Mouse (Mus musculus): ENCODE results near the gene Gbp8.
"Not testable (repeated sequence)": the region's sequence is repeated elsewhere in the genome, so short reads cannot be mapped to it uniquely, and the experiment has no call there.

Gbp8 gene

DNA sequence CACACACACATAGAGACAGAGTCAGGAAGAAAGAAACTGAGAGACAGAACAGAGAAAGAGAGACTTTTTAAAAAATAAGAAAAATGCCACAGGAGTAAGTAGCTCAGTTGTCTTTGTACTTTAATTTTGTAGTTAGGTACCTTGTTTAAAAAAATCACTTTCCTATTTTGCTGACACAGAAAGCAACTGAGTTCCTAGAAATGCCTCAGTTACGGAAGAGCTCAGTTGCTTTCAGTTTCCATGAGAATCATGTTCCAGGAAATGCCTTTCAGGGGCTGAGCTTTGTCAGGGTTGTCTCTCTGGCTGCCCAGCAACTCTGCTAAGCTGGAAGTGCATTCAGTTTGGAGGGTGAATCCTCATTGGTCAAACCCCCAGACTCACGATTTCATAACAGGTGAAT lies 76.9 kb downstream of the Gbp8 start:
- not testable (repeated sequence) for DNase-seq (ENCODE audit: extremely low read depth, low read depth, low spot score)

DNA sequence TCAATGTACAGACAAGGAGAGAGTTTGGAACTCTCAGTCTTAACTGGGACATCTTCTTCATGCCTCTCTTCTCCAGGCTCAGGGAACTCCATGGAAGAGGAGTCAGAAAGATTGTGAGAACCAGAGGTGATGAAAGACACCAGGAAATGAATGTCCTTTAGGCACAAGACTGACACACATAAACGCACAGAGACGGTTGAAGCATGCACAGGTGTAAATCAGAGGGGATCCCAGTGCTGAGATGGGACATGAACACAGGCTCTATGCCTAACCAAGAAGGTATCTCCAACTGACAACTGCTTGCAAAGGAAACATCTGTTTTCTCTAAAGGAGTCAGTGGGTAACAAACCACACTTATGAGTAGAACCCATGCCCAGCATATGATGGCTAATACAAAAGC lies 79.1 kb downstream of the Gbp8 start:
- DNase-seq (ENCODE audit: extremely low read depth, low read depth, low spot score): no peak

DNA sequence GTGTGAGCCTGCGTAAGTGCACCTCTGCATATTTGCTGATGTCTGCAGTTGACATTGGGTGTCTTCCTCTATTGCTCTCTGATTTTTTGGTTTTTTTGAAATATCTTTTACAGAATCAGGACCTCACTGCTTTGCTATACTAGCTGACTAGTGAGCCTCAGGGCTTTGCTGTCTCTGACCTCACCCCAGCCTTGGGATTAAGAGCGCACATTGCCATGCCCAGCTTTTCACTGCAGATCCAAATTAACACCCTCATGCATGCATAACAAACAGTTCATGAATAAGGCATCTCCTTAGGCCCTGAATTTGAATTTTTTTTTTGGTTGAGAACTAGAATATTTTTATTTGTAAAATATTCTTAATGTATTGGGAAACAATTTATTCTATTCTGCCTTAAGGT lies 84.1 kb downstream of the Gbp8 start:
- DNase-seq (ENCODE audit: extremely low read depth, low read depth, low spot score): no peak

DNA sequence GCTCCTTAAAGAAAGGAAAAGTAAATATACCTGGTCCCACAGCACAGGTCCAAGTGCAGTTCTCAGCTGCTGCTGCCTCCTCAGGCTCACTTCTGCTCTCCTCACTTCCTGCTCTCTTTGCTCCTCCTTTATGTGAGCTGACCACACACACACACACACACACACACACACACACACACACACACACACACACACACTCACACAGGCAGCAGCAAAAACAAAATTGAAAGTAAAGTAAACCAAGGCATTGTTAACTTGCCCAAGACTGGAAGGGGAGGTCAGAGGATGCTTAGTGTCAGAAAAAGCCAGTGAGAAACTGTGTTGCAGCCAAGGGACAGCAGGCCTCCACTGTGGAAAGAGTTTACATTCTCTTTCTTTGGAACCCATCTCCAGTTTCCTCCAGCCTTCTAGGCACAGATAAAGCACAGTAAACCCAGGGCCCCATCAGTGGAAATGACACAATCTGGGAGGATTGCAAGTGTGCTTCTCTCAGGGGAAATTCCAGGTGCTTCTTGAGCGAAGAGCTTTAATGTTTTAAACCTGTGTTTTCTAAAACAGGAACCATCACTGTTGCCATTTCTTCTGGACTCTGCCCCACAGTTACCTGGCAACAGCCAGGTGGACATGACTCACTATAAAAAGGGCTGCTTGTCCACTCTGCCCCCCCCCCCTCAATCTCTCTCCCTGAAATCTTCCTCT lies 85.7 kb downstream of the Gbp8 start:
- not testable (repeated sequence) for DNase-seq (ENCODE audit: extremely low read depth, low read depth, low spot score)

DNA sequence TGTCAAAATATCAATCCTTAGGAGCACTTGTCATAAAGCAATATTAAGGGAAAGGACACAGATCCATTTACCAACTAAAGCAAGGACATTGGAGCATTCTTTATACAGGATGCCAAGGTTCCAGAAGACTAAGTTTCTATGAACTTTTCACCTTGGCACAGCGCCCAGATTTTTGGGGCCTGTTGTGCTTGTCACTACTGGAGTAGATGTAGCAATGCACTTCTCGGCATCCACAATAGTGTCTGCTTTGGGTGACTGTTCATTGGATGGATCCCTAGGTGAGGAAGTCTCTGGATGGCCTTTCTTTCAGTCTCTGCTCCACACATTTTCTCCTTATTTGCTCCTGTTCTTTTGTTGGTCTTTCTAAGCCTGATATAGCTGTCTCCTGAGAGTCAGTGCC lies 107.0 kb downstream of the Gbp8 start:
- no peak for DNase-seq (ENCODE audit: extremely low read depth, low read depth, low spot score)

DNA sequence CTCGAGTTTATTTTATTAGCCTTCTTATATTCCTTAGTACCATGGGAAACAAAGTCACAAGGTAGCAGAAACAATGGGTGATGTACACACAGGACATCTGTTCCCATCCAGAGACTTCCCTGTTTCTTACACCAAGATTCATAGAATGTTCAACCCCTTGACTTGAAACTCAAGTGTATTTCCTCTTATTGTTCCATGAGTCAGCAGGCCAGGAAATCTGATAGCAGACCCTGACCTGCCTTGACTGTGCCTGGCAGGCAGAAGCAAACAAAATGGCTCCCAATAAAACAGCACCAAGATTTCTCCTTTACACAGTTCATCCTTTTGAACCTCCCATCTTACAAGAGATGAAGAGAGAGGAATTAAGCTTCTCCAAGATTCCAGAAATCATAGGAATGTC lies 126.8 kb downstream of the Gbp8 start:
- no peak for DNase-seq (ENCODE audit: extremely low read depth, low read depth, low spot score)

DNA sequence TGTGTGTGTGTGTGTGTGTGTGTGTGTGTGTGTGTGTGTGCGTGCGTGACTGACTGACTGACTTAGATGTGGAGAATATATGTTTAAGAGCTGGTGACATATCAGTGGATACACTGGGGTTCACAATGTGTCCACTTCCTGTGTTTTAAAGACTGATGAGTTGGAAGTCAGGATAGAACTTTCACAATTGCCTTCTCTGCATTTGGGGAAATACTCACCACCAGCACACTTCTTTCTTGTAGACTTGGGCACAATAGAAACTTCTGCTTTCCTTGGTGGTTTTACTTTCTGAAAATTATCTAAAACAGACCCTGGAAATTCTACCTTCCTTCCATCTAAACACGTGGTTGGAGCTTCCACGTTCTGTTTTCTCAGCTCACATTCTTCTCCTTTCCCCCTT lies 127.8 kb downstream of the Gbp8 start:
- DNase-seq (ENCODE audit: extremely low read depth, low read depth, low spot score): no peak

DNA sequence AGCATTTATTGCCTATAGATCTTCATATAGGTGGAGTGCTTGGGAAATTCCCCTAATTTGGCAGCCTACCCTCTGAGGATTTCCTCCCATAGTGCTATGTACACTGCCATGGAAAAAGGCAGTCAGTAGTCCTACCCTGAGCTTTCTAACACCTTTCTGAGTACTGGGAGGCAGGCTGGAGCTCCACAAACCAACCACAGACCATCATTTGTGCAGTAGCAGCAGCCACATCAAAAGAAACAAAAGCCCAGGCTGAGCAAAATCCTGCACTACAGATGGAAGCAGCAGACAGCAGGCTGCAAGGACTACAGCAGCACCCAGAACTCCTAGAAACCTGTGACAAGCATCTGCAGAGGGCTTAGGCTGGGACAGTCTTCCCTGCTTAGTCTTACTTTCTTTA lies 129.0 kb downstream of the Gbp8 start:
- no peak for DNase-seq (ENCODE audit: extremely low read depth, low read depth, low spot score)

DNA sequence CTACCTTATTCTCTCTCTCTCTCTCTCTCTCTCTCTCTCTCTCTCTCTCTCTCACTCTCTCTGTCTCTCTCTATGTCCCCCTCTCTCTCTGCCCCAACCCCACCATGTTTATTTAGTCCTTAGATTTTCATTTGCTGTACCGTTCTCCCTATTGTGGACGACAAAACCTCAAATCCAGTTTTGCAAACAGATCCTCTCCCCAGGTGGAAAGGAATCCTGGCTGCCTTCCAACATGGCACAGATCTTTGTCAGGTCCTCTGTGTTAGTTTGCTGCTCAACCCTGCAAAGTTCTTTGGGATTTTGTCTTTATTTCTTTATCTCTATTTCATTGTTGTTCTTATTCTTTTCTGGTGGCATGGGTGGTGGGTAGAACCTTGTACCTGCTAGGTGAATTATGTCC lies 149.9 kb downstream of the Gbp8 start:
- no peak for DNase-seq (ENCODE audit: extremely low read depth, low read depth, low spot score)

DNA sequence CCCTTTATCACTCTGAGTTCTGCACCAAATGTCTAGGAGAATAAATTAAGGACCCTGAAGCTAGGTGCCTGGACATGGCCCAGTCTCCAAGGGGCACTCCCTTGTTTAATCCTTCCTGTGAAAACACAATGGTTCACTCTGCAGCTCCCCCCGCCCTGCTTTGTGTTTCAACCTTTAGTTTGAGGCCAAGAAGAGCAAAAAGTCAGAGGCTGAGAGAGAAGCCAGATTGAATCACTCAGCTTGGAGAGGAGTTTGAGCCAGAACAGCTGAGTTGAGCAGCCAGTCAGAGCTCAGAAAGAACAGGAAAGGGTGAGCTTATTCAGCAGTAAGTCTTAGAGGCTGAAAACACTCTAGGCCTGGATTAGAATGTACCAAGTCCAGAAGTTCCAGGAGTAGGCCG lies 151.3 kb downstream of the Gbp8 start:
- DNase-seq (ENCODE audit: extremely low read depth, low read depth, low spot score): no peak

DNA sequence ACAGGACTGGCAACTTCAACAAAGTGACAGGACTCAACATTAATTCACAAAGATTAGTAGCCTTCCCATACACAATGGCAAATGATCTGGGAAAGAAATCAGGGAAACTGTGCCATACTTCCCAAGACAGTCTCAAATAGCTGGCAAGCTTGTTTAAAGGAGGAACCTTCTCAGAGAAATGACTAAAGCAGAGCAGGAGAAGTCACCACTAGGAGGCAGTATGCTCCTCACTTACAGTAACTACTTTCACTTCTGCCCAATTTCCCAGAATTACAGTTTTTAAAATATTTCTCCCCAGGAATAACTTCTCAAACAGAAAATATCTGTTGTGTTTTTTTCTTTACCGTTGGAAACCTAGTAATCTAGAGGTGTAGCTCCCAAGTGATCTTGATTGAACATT lies 152.6 kb downstream of the Gbp8 start:
- DNase-seq (ENCODE audit: extremely low read depth, low read depth, low spot score): no peak

DNA sequence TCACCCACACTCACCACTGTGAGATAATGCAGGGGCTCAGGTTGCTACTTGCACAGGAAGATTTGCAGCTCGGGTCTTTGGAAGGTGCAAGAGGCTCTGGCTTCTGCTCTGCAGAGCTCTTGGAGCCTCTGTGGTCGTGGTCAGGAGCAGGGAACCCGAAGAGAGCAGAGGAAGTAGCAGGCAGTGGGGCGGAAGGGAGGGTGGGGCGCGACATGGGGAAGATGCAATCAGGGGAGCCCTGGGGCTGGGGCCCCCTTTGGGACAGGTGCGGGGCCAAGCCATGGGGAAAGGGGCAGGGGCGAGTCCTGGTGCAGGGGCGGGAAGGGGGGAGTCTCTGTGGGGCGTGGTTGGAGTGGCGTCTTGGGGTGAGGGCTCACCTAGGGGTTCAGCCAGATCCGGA lies 156.8 kb downstream of the Gbp8 start, which contains the start of gene Abcg3:
Abcg3 (minus strand) TSS at position 184 of the 400 bp plus-strand sequence.
- no peak for DNase-seq (ENCODE audit: extremely low read depth, low read depth, low spot score)

DNA sequence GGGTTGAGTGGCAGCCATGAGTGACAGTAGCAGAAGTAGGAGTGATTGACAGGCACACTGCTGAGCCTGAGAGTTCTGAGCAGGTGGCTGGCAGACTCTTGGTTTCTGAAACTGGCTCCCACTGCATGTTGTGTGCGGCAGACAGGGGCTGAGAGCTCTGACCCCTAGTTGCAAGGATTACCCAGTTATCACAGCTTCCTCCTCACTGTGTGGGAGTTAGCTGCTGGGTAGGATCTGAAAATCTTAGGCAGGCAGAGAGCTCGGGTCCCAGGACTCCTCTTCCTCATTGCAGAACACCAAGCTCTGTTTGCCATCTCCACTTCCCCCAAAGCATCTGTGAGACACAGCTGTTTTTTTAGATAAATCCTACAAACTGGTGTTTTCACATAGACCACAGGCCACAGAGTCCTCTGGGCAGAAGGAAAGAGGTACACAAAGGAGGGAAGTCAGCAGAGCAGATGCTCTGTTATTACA lies 160.3 kb downstream of the Gbp8 start:
- no peak for DNase-seq (ENCODE audit: extremely low read depth, low read depth, low spot score)
